Mouse (Mus musculus) liver, embryonic 14.5 days (tissue): ENCODE measurements at regions not wholly inside any gene's neighbourhood (a gene's known extent, or its start where the extent isn't known, plus 50 kb on each side); places are given as distances from the start of the nearest gene placed in this dataset.

ENCODE experiments used
- CTCF ChIP-seq: IDR thresholded peaks from 2 replicates; pipeline ENCODE4 v1.5.1; 2016; ENCODE audit warnings: antibody characterized with exemption, low read depth, control low read depth
- EP300 ChIP-seq: IDR thresholded peaks from 2 replicates; pipeline ENCODE4 v1.6.1; 2016; ENCODE audit warnings: antibody characterized with exemption, low read depth

GRCm38 (mm10) chr16:58136144-58136905 is 271.9 kb upstream of the Dcbld2 start:
- no peak for TF ChIP-seq CTCF
- no peak for TF ChIP-seq EP300
